Mouse (Mus musculus) layer of hippocampus, adult 9-11 months (tissue): ENCODE data around the gene Lyg2.
A peak's percentile ranks its signal among the peaks of the same experiment; 100 is the strongest.

Source experiments
- DNase-seq: peaks from one replicate; pipeline ENCODE4 v3.0.0; 2022

The Lyg2 gene

DNA sequence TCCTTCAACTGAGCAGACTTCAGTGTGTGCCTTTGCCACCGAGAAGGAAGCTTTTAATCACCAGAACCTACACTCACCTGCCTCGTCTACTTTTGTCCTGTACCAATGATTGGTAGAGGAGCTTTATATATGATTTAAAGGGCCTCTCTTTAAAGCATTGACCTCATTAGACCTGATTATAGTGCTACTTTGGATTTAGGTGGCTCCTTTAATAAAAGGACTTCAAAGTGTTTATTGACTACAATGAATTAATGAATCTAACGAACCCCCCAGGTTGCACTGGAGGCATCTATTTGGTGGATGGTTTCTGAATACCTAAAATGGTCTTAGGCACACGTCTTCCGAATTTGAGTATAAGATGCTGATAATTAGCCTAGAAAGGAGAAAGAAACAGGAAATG is at the start of gene Lyg2:
TSS of gene Lyg2 (minus strand) at position 101 of the 400 bp plus-strand sequence.
- no peak for DNase-seq

GRCm38 (mm10) chr1:37965571-37965970 is 49.3 kb upstream of the Lyg2 start:
- DNase-seq = no peak

DNA sequence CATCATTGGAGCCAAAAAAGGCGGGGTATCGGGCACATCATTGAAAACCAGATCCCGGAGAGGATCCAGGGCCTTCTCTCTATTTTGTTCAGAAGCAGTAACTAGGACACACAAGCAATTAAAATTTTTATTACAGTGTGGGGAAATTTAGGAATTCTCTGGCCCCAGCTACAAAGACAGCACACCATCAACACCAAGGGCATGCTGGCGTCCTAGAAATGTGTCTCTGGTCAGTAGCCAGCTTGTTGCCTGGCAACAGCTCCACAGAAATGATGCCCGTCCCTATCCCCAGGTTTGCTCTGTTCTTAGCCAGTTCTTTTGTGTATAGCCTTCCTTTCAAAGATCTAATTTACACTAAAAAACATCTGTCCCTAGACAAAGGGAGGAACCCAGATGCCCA is 43.2 kb upstream of the Lyg2 start:
- DNase-seq = no peak

DNA sequence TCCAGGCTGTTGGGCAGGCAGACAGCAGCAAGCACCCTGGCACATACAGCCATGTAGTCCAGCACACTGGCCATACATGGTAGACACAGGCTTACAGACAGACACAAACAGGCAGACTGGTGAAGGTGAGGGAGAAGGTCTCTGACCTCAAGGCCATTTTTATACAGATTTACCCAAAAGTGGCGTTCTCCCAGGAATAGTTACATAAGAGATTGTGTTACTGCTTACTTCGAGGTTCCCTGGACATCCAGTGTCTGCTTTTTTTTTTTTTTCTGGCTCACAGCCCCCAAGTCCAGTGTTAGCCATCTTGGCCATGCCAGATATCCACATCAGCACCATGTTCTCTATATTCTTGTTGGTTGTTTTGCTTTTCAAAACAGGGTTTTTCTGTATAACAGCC is 42.2 kb upstream of the Lyg2 start:
- no peak for DNase-seq

DNA sequence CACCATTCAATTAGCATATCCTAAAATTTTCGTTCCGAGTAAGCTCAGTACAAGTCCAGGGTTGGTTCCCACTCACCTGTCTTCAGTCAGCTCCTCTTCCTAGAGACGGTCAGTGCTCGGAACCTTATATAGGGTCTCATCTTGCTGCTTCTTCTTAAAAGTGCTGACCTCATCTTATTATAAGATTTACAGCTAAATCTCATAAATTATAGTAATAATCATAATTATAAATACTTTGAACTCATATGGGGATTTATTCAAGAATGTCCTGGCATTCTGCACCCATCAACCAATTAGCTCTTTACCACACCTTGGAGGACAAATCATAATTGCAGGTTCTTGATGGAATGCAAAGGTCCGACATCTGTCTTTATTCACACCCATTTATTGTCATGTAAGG is 41.4 kb upstream of the Lyg2 start, which contains the start of gene Lyg1:
TSS of gene Lyg1 (minus strand) at position 101 of the 400 bp plus-strand sequence.
- DNase-seq = no peak

DNA sequence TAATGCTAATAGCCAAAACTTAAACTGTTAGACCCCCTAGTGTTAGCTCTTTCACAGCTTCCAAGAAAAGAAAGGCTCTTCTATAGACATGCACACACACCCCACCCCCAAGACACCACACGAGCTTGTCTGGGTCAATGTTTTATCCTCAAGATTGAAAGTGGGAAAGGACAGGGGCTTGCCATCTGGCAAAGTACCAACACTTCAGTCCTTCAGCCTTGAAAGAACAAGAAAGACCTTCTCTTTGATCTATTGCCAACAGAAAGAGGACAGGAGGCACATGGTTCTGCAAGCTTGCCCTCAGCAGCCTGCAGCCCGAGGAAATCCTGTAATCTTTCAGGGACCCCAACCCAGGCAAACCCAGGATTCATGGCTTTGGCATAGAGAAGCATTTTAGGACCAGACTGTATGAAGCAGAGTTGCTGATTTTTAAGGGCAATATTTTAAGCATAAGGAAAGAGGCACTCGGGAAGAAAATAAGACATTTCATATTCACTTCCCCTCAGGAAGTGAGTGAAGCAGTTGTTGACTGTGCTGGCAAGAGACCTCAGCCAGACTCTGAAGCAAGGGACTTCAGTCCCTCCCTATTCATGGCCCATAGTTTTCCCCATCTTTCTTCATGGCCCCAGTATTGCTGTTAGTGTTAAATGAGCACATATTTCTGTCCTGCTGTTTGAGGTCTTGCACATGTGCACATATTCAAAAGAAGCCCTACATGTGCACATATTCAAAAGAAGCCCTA is 40.6 kb upstream of the Lyg2 start:
- no peak for DNase-seq

DNA sequence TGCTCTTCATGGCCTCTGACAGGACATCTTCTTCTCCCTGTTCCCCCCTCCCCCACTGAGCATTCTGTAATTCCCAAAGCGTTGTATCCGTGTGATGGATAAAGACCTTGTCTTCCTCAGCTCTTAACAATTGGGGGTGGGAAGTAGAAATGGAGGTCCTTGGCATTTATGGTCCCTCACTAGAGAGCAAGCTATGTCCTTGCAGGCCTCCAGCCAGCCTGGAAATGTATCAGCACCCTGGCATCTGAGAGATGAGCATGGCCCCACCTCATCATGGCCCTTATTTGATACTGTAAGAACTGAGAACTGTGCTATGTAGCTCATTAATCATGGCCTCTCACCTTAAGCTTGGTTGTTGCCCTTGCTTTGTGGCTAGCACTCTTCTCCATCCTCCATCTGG is 39.0 kb upstream of the Lyg2 start:
- no peak for DNase-seq

DNA sequence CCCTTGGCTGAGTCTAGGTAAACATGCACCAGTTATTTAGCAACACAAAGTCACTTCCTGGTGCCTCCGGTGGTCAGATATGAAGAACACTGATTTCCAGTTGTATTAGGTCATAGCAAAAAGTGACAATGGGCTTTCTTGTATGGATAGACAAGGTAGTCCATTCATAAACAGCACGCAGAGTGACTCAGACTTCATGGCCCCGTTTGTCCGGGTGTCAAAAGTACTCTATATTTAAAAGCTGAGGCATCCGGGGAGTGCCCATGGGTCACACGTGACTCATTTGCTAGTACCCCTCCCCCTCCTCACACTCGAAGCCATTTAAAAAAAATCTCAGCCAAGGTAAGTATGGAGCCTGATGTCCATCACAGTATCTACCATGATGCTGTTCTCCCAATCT is 38.5 kb upstream of the Lyg2 start:
- DNase-seq = no peak

DNA sequence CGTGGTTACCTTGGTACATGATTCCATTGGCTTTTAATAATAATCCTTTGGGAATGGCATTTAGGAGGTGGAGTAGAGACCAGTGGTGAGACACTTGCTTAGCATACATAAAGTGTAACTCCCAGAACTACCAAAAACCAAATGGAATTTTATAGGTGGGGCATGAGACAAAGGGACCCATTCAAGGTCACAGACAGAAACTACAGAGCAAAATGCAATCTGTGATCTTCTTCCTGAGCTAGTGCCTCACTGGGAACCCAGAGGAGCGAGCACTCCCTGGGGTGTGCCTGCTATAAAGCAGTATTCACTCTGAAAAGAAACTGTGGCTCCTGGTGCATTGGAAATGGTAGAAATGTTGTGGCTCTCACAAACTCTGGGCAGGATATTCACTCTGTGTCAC is 32.6 kb upstream of the Lyg2 start:
- DNase-seq = no peak

- no peak for DNase-seq
These were observed 15.5 kb upstream of the Lyg2 start for GRCm38 (mm10) chr1:37931806-37932205.

DNA sequence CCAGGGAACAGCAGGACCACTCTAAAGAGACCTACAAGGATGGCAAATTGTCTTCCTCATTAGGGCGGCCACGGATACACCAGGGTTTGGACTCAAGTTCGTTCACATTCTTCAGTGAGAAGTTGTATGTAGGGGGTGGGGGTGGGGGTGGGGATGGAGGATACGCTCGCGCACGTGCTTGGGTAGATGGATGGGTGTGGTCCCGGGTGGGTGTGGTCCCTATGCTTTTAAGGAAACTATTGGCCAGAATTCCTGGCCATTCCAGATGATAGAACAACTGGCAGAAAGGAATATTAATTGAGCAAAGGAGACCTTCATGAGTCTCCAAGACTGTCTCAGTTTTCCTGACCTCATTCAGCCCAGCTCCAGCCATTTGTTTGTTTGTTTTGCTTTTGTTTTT is 9.7 kb upstream of the Lyg2 start:
- DNase-seq = no peak

GRCm38 (mm10) chr1:37922536-37922935 is 6.2 kb upstream of the Lyg2 start:
- DNase-seq = peak; percentile 16

- no peak for DNase-seq
These were observed 1.8 kb upstream of the Lyg2 start for GRCm38 (mm10) chr1:37918096-37918495.

DNA sequence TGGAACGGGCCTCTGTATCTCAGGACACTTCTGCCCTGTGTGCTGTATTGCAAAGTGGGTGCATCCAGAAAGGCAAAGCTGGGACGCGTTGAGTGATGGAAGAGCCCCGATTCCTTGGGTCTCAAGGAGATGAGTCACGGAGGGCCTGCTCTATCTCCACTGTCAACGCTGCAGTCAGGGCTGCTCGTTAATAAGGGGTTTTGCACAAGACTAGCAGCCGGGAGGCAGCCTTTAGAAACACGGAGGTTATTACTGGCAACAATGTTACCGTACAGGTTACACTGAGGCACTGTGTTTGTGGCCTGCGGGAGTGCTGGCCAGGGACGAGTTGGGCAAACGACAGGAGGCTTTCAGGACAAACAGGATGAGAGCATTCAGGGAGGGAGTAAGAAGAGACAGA is 1.4 kb upstream of the Lyg2 start:
- DNase-seq = no peak

- DNase-seq = no peak
These were observed 3.5 kb downstream of the Lyg2 start for GRCm38 (mm10) chr1:37912751-37913150.

GRCm38 (mm10) chr1:37903178-37903577 is 13.1 kb downstream of the Lyg2 start:
- no peak for DNase-seq

DNA sequence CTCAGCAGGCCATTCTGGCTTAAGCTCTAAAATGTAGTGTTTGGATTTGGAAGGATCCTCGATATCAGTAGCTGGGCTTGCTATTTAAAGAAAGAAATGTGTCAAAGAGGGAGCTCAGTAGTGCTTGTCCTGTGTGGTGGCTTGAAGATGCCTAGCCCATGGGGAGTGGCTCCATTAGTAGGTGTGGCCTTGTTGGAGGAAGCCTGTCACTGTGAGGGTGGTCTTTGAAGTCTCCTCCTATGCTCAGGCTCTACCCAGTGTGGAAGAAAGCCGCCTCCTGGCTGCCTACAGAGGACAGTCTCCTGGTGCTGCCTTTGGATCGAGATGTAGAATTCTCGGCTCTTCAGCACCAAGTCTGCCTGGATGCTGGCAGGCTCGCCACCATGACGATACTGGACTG is 16.0 kb downstream of the Lyg2 start:
- no peak for DNase-seq

DNA sequence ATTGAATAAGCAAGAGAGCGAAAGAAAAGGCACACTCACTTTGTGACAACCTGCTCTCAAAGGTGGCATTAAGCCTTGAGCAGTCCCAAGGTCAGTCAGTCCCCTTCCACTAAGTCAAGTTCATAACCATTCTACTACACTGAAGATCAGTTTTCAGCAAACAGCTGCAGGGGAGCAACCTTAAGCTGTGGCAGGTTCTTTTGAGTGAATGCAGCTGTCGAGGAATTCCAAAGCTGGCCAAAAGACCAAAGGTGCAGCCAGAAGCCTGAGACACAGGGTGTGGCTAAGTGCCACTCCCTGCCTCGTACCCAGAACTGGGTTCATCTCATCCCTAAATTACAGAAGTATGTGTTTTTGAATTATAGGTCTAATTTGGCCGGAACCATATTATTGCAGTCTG is 16.5 kb downstream of the Lyg2 start:
- no peak for DNase-seq

- no peak for DNase-seq
These were observed 21.7 kb downstream of the Lyg2 start for GRCm38 (mm10) chr1:37894606-37895005.

- DNase-seq = no peak
These were observed 24.9 kb downstream of the Lyg2 start for GRCm38 (mm10) chr1:37891400-37891799.

DNA sequence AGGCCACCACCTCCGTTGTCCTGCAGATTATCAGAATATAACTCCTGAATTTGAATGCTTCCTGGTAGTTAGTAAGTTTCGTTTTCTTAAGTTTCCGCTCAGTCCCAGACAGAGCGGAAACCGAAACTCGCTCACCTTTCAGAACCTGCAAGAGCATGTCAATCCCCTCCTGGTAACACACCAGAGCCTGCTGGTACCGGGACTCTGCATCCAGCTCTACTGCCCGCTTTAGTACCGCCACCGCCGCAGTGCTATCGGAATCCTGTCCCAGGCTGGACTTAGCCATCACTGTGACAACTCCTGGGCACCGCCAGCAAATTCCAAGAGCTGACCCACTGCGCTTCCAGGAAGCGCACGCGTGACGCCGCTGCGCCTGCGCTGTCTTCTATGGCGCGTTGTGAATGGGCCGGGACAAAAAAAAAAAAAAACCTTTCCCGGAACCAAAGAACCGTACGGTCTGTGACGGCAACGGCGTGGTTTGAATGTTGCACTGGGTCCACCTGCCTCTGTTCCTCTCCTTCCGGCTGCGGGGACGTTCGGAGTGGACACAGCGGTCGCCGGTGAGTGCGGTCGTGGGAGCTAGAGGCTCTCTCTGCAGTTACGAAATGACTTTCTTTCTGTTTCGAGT is 26.2 kb downstream of the Lyg2 start, which contains the start of the genes Mitd1 and Mrpl30:
TSS of gene Mitd1 (minus strand) at position 387 of the 628 bp plus-strand sequence.
TSS of gene Mrpl30 (plus strand) at position 453 of the 628 bp plus-strand sequence.
- peak; percentile 90 for DNase-seq

DNA sequence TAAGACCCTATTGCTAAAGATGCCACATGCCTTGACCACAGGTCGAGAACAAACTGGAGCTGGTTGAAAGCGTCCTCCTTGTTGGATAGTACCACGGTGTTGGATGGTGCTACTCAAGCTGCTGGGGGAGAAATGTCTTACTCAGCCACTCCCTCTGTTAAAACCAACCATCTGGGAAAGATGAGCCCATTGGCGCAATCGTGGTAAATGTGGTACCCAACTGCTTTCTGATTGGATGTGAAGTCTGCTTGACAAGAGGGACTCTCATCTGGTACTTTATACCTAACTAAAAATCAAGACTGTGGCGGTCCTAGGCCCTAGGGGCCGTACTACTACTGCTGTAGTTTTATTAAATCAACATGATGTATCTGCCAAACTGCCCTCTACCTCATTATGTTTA is 27.1 kb downstream of the Lyg2 start:
- DNase-seq = no peak

DNA sequence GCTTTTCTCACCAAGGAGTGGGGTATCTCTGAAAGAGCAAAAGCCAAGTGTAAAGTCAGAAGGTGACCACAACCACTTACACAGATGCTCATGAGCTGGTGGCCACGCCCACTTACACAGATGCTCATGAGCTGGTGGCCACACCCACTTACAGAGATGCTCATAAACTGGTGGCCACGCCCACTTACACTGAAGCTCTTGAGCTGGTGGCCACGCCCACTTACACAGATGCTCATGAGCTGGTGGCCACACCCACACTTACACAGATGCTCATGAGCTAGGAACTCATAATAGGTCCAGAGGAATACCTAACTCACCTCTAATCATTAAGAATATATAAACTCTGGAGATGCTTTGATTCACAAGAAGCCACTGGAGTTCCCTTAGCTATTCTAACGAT is 31.8 kb downstream of the Lyg2 start:
- DNase-seq = no peak

- DNase-seq = no peak
These were observed 32.9 kb downstream of the Lyg2 start for GRCm38 (mm10) chr1:37883411-37883810.
